Mouse (Mus musculus) neural tube, embryonic 15.5 days (tissue): ENCODE measurements at regions not wholly inside any gene's neighbourhood (a gene's known extent, or its start where the extent isn't known, plus 50 kb on each side); places are given as distances from the start of the nearest gene placed in this dataset.

Experiments
- ATAC-seq: fragments of 200-750 bp; cut with Nextera tagmentation; 2 replicates; pipeline ENCODE4 v1.8.0; 2017; ENCODE audit warnings: mild to moderate bottlenecking, moderate TSS enrichment, moderate library complexity; ENCODE audit not compliant: low FRiP score
- H3K27ac ChIP-seq: fragments of 300-500 bp; sonication (generic); replicated peaks from 2 replicates; pipeline ENCODE4 v1.5.1; 2015; ENCODE audit warnings: mild to moderate bottlenecking, inconsistent platforms
- H3K27me3 ChIP-seq: fragments of 300-500 bp; sonication (generic); replicated peaks from 2 replicates; pipeline ENCODE4 v1.6.1; 2015; ENCODE audit warnings: inconsistent platforms
- H3K36me3 ChIP-seq: fragments of 300-500 bp; sonication (generic); 2 replicates; pipeline ENCODE4 v1.6.1; 2015; ENCODE audit warnings: inconsistent platforms
- H3K4me1 ChIP-seq: fragments of 300-500 bp; sonication (generic); 2 replicates; pipeline ENCODE4 v1.6.1; 2015; ENCODE audit warnings: inconsistent platforms
- H3K4me2 ChIP-seq: fragments of 300-500 bp; sonication (generic); 2 replicates; pipeline ENCODE4 v1.6.1; 2015; ENCODE audit warnings: inconsistent platforms, mild to moderate bottlenecking, moderate library complexity
- H3K4me3 ChIP-seq: fragments of 300-500 bp; sonication (generic); replicated peaks from 2 replicates; pipeline ENCODE4 v1.5.1; 2015; ENCODE audit warnings: mild to moderate bottlenecking, inconsistent platforms
- H3K9ac ChIP-seq: fragments of 300-500 bp; sonication (generic); replicated peaks from 2 replicates; pipeline ENCODE4 v1.6.1; 2015; ENCODE audit warnings: mild to moderate bottlenecking, inconsistent platforms
- H3K9me3 ChIP-seq: fragments of 300-500 bp; sonication (generic); replicated peaks from 2 replicates; pipeline ENCODE4 v1.6.1; 2016; ENCODE audit warnings: inconsistent platforms
- WGBS: fragments of 180-500 bp; shearing (Covaris S2); methylation state at CpG from one replicate; pipeline ENCODE4 v1.1.7; 2015; ENCODE audit warnings: mixed read lengths; 5-methylcytosine and 5-hydroxymethylcytosine counted together

DNA sequence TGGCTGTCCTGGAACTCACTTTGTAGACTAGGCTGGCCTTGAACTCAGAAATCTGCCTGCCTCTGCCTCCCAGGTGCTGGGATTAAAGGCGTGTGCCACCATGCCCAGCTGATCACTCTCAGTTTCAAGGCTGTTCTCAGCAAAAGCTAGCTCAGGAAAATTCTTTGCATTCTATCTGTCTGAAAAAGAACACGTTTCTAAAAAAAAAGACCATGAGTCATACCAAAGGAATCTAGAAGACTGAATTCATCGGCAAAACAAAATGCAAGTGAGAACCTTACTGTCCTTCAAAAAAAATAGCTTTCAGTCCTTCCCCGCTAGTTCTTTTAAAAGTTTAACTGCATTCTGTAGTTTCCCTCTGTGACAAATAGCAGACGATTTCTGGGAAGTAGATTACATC is 596.3 kb upstream of the Syt1 start:
- 86% methylated on average over 5 of the region's 5 CpGs for WGBS
- no peak overlapping the region for H3K27ac ChIP-seq

DNA sequence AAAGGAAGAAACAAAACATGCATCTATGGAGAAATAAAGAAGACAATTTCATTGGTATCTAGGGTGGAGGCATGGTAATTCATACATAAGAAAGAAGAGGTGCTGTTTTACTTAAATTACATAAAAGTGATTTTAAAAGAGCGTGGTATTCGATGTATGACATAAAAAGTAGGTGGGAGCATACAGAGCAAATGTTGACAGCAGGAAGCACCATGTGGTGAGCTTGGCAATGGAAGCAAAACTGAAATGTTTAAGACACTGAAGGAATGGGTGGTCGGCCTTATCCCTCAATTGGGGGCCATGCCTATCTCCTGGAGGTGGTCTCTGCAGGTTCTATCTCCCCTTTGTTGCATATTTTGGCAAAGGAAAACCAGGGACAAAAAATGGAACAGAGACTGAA is 592.5 kb upstream of the Syt1 start:
- WGBS: 89% methylated on average over 3 of the region's 3 CpGs

More for the DNA sequence above, 596.3 kb upstream of the Syt1 start:
- no peak for ATAC-seq
- no peaks in the 10 kb centered on the region for H3K9me3 ChIP-seq
- H3K4me1 ChIP-seq: no peaks in the 10 kb centered on the region
- H3K4me3 ChIP-seq: no peak overlapping the region
- H3K4me2 ChIP-seq: no peak overlapping the region
- no peaks in the 10 kb centered on the region for H3K27me3 ChIP-seq
- no peaks in the 10 kb centered on the region for H3K36me3 ChIP-seq
- H3K9ac ChIP-seq: no peak overlapping the region

GRCm38 (mm10) chr10:109598604-109599003 is 587.8 kb upstream of the Syt1 start:
- Histone ChIP-seq H3K9ac (no peak overlapping the region), H3K4me2 (no peak overlapping the region), H3K36me3 (no peaks in the 10 kb centered on the region), H3K27me3 (no peaks in the 10 kb centered on the region), H3K27ac (no peak overlapping the region), H3K9me3 (no peaks in the 10 kb centered on the region), H3K4me1 (0 out of 2 replicates have a peak, but pooled peaks cover 3% of the 10 kb centered on the region), H3K4me3 (no peak overlapping the region)
- no peak for ATAC-seq
- WGBS: 34% methylated on average over 3 of the region's 3 CpGs

More for the DNA sequence above, 592.5 kb upstream of the Syt1 start:
- H3K4me2 ChIP-seq: no peak overlapping the region
- 0 out of 2 replicates have a peak, but pooled peaks cover 3% of the 10 kb centered on the region for H3K4me1 ChIP-seq
- ATAC-seq: no peak
- H3K27me3 ChIP-seq: no peaks in the 10 kb centered on the region
- no peak overlapping the region for H3K9ac ChIP-seq
- no peaks in the 10 kb centered on the region for H3K36me3 ChIP-seq
- no peak overlapping the region for H3K27ac ChIP-seq
- H3K9me3 ChIP-seq: no peaks in the 10 kb centered on the region
- no peak overlapping the region for H3K4me3 ChIP-seq

DNA sequence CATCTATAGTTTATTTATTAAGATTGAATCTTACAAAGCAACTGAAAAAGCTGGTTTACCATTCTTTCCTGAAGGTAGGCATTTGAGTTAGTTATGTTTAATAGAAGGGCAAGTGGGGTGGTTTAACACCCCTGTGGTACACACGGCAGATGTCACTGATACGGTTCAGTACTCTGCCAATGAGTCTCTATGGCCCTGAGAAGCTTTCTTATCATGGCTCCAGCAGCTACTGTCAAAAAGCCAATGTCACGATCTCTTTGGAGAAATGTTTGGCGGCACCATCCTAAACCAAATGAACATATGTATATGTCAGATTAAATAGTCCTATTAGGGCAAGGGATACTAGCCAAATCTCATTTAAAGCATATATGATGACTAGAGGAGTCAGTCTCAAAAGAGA is 562.4 kb upstream of the Syt1 start:
- no peaks in the 10 kb centered on the region for H3K36me3 ChIP-seq
- no peak overlapping the region for H3K4me2 ChIP-seq
- no peak overlapping the region for H3K27ac ChIP-seq
- no peaks in the 10 kb centered on the region for H3K9me3 ChIP-seq
- no peaks in the 10 kb centered on the region for H3K27me3 ChIP-seq
- H3K4me1 ChIP-seq: no peaks in the 10 kb centered on the region
- H3K9ac ChIP-seq: no peak overlapping the region
- WGBS: 81% methylated on average over 4 of the region's 4 CpGs
- H3K4me3 ChIP-seq: no peak overlapping the region
- no peak for ATAC-seq

- Histone ChIP-seq H3K4me2 (no peak overlapping the region), H3K27me3 (no peaks in the 10 kb centered on the region), H3K36me3 (no peaks in the 10 kb centered on the region), H3K9me3 (no peaks in the 10 kb centered on the region), H3K4me1 (no peaks in the 10 kb centered on the region), H3K9ac (no peak overlapping the region), H3K27ac (no peak overlapping the region), H3K4me3 (no peak overlapping the region)
- ATAC-seq: no peak
- 82% methylated on average over 2 of the region's 2 CpGs for WGBS
Observed at GRCm38 (mm10) chr10:109569798-109570197, 559.0 kb upstream of the Syt1 start.

GRCm38 (mm10) chr10:109566675-109567074 is 555.9 kb upstream of the Syt1 start:
- Histone ChIP-seq H3K27ac (no peak overlapping the region), H3K27me3 (no peaks in the 10 kb centered on the region), H3K9me3 (no peaks in the 10 kb centered on the region), H3K36me3 (no peaks in the 10 kb centered on the region), H3K9ac (no peak overlapping the region), H3K4me3 (no peak overlapping the region), H3K4me2 (no peak overlapping the region), H3K4me1 (no peaks in the 10 kb centered on the region)
- 68% methylated on average over 2 of the region's 2 CpGs for WGBS
- ATAC-seq: no peak

DNA sequence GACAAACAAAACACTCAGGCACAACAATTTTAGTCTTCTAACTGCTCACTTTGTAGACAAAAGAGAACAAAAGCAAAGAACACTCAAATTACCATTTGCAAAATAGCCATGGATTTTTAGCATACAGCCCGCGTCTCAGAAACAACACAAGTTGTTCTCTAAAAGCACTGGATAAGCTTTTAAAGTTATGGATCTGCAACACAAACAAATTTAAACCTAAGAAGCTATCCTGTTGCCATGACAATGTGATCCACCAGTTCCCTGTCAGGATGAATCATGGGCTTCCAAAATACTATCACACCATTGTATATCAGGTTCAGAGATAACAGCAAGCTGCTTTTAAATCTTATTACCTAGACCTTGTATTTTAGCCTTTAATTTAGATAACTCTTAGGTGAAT is 550.9 kb upstream of the Syt1 start:
- no peak overlapping the region for H3K9ac ChIP-seq
- H3K4me3 ChIP-seq: no peak overlapping the region
- no peaks in the 10 kb centered on the region for H3K27me3 ChIP-seq
- no peak for ATAC-seq
- no peak overlapping the region for H3K4me2 ChIP-seq
- no peaks in the 10 kb centered on the region for H3K9me3 ChIP-seq
- no peaks in the 10 kb centered on the region for H3K36me3 ChIP-seq
- WGBS: 60% methylated on average over 2 of the region's 2 CpGs
- H3K27ac ChIP-seq: no peak overlapping the region
- 0 out of 2 replicates have a peak, but pooled peaks cover 3% of the 10 kb centered on the region for H3K4me1 ChIP-seq

DNA sequence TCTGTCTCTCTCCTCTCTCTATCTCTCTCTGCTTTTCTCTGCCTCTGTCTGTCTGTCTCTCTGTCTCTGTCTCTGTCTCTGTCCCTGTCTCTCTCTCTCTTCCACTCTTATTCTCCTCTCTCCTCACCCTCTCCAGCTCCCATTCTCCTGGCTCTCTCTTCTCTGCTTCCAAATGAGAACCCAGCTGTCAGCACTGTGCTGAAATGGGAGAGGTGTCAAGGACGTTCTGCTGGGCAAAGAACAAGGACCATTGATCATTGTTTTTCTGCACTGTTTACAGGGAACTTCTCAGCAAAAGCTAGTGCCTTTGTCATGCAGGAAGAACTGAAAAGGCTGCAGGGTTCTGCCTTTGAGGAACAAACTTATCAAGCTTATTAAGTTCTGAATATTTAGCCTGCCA is 550.3 kb upstream of the Syt1 start:
- Histone ChIP-seq H3K27me3 (no peaks in the 10 kb centered on the region), H3K4me3 (no peak overlapping the region), H3K4me1 (0 out of 2 replicates have a peak, but pooled peaks cover 3% of the 10 kb centered on the region), H3K9ac (no peak overlapping the region), H3K27ac (no peak overlapping the region), H3K4me2 (no peak overlapping the region), H3K9me3 (no peaks in the 10 kb centered on the region), H3K36me3 (no peaks in the 10 kb centered on the region)
- no peak for ATAC-seq
- WGBS: 8% methylated on average over 1 of the region's 1 CpGs

- Histone ChIP-seq H3K4me1 (no peaks in the 10 kb centered on the region), H3K4me3 (no peak overlapping the region), H3K36me3 (no peaks in the 10 kb centered on the region), H3K9ac (no peak overlapping the region), H3K27ac (no peak overlapping the region), H3K9me3 (no peaks in the 10 kb centered on the region), H3K27me3 (no peaks in the 10 kb centered on the region), H3K4me2 (no peak overlapping the region)
- WGBS: 91% methylated on average over 1 of the region's 1 CpGs
- ATAC-seq: no peak
Observed at GRCm38 (mm10) chr10:109543301-109543700, 532.5 kb upstream of the Syt1 start.

DNA sequence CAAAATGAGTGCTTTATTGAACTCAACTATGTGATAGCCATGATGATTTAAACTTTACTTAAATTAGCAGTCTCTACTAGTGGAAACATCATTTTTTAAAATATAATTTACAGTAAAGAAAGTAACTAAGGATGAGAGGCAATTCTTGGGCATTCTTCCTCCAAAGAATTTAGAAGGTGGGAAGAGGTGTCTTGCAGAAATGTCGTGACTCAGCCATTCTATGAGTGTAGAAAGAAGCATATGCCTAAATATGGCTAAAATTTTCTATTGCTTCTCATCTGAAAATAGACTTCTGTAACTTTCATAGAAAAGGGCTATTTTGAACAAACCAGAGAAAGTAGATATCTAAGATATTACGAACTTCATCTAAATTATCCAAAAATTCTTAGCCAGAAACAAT is 529.4 kb upstream of the Syt1 start:
- H3K4me1 ChIP-seq: no peaks in the 10 kb centered on the region
- H3K4me3 ChIP-seq: no peak overlapping the region
- no peak overlapping the region for H3K9ac ChIP-seq
- no peaks in the 10 kb centered on the region for H3K27me3 ChIP-seq
- H3K4me2 ChIP-seq: no peak overlapping the region
- H3K9me3 ChIP-seq: no peaks in the 10 kb centered on the region
- no peaks in the 10 kb centered on the region for H3K36me3 ChIP-seq
- ATAC-seq: no peak
- H3K27ac ChIP-seq: no peak overlapping the region
- WGBS: 88% methylated on average over 2 of the region's 2 CpGs

DNA sequence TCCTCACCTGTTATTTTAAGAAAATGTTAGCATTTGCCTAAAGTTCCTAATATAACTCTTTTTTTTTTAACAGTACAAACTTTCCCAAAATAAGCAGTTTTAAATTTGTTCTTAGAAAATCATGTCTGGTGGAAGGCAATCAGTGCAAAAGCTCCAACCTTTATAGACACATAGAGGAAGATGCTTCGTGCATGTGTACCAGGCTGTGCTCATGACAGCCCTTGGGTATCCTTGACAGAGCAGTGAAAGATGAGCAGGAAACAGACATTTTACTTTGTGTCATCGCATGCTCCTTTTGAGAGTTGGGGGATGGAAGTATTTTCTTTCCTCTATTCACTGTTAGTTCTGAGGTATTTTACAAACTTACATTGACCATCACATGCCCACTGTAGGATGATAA is 517.3 kb upstream of the Syt1 start:
- 88% methylated on average over 2 of the region's 2 CpGs for WGBS
- Histone ChIP-seq H3K4me3 (no peak overlapping the region), H3K9ac (no peak overlapping the region), H3K36me3 (no peaks in the 10 kb centered on the region), H3K27me3 (no peaks in the 10 kb centered on the region), H3K27ac (no peak overlapping the region), H3K4me1 (no peaks in the 10 kb centered on the region), H3K4me2 (no peak overlapping the region), H3K9me3 (no peaks in the 10 kb centered on the region)
- no peak for ATAC-seq

GRCm38 (mm10) chr10:109521681-109522080 is 510.9 kb upstream of the Syt1 start:
- Histone ChIP-seq H3K27ac (no peak overlapping the region), H3K9ac (no peak overlapping the region), H3K27me3 (no peaks in the 10 kb centered on the region), H3K4me3 (no peak overlapping the region), H3K9me3 (no peaks in the 10 kb centered on the region), H3K36me3 (no peaks in the 10 kb centered on the region), H3K4me2 (no peak overlapping the region), H3K4me1 (no peaks in the 10 kb centered on the region)
- 35% methylated on average over 2 of the region's 2 CpGs for WGBS
- ATAC-seq: no peak

DNA sequence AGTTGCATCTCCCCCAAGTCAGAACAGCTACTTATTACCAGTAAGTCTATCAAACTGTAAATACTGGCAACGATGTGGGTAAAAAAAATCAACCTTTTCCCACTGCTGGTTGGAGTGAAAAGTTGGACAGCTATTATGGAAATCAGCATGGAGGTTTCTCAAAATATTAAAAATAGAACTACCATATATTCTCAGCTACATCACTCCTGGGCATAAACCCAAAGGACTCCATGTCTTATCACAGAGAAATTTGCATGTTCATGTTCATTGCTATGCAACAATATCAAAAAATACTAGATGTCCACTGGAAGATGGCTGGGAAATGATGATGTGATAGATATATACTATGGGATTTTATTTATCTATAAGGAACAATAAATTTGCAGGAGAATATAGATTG is 506.9 kb upstream of the Syt1 start:
- no peaks in the 10 kb centered on the region for H3K36me3 ChIP-seq
- no peak overlapping the region for H3K4me3 ChIP-seq
- no peak for ATAC-seq
- H3K27ac ChIP-seq: no peak overlapping the region
- no peak overlapping the region for H3K4me2 ChIP-seq
- no peak overlapping the region for H3K9ac ChIP-seq
- H3K4me1 ChIP-seq: no peaks in the 10 kb centered on the region
- no peaks in the 10 kb centered on the region for H3K9me3 ChIP-seq
- no peaks in the 10 kb centered on the region for H3K27me3 ChIP-seq
- WGBS: 76% methylated on average over 1 of the region's 1 CpGs
